Mouse (Mus musculus) cortical plate, adult 2 months (tissue): ENCODE data around the gene Figla.

Experiments used
- CTCF ChIP-seq: fragments of 200-500 bp; IDR thresholded peaks from 2 replicates; pipeline ENCODE4 v1.5.1; 2011; ENCODE audit warnings: mild to moderate bottlenecking, control low read depth, low read length; ENCODE audit not compliant: insufficient read depth; ENCODE audit errors: extremely low read depth
- POLR2A ChIP-seq: fragments of 200-500 bp; IDR thresholded peaks from 2 replicates; pipeline ENCODE4 v1.6.1; 2011; ENCODE audit warnings: mild to moderate bottlenecking, low read length, control low read depth; ENCODE audit not compliant: insufficient read depth; ENCODE audit errors: extremely low read depth

GRCm38 (mm10) chr6:86050586-86051268, 34.8 kb downstream of the Figla start:
- TF ChIP-seq CTCF (no peak), POLR2A (no peak)
